Mouse (Mus musculus) kidney, adult 2 months (tissue): Measurements from ENCODE around the gene Myd88.

ENCODE experiments used
- CTCF ChIP-seq: fragments of 200-500 bp; conservative IDR thresholded peaks from 2 replicates; pipeline ENCODE4 v1.5.1; 2011; ENCODE audit warnings: low read depth, mild to moderate bottlenecking, control low read depth, low read length, moderate library complexity, mixed read lengths; ENCODE audit not compliant: insufficient read depth, insufficient read length
- POLR2A ChIP-seq: fragments of 200-500 bp; IDR thresholded peaks from one replicate; pipeline ENCODE4 v1.6.1; 2011; ENCODE audit warnings: low read depth, low read length, control low read depth

- TF ChIP-seq CTCF: no peak
- no peak for TF ChIP-seq POLR2A
These were observed 35.3 kb downstream of the Myd88 start for GRCm38 (mm10) chr9:119305863-119306262.
